Mouse (Mus musculus): ENCODE data around the gene Dbnl. TPM values are rescaled to one million over a fixed set of nuclear protein-coding genes. Genes with fewer than 3 reads are reported as not detected.

Gene Dbnl
- total RNA-seq (2021): 10 to 100 TPM; 10.7 to 14.0 TPM
- long read RNA-seq, experiment 1, transcript Dbnl-203 (13 exons, 2,001 nt): major isoform, 17 of 30 reads
- long read RNA-seq, experiment 1, transcript Dbnl-202 (13 exons, 2,295 nt): minor isoform, 9 of 30 reads
- long read RNA-seq, experiment 1, partial matches to known transcripts: 1 of 30 reads
- long read RNA-seq, experiment 1, other reads (novel, unspliced or antisense): 2 of 30 reads
- long read RNA-seq, experiment 2, transcript Dbnl-202 (13 exons, 2,295 nt): minor isoform, 8 of 27 reads
- long read RNA-seq, experiment 2, transcript Dbnl-203 (13 exons, 2,001 nt): major isoform, 12 of 27 reads
- long read RNA-seq, experiment 2, partial matches to known transcripts: 0 of 27 reads
- long read RNA-seq, experiment 2, other reads (novel, unspliced or antisense): 4 of 27 reads

- peak; percentile 89 for TF ChIP-seq CTCF (IDR thresholded peaks at IDR 0.05)
- intact Hi-C loops (cut with DNase I): loop anchor here (2.0 to 5.0 kb wide), 4 partner anchors 48 to 306 kb away; no protein-coding TSS in a partner anchor
Observed at GRCm38 (mm10) chr11:5788056-5789014, at the start of gene Dbnl. Gene Dbnl (plus strand): TSS chr11:5788488.

DNA sequence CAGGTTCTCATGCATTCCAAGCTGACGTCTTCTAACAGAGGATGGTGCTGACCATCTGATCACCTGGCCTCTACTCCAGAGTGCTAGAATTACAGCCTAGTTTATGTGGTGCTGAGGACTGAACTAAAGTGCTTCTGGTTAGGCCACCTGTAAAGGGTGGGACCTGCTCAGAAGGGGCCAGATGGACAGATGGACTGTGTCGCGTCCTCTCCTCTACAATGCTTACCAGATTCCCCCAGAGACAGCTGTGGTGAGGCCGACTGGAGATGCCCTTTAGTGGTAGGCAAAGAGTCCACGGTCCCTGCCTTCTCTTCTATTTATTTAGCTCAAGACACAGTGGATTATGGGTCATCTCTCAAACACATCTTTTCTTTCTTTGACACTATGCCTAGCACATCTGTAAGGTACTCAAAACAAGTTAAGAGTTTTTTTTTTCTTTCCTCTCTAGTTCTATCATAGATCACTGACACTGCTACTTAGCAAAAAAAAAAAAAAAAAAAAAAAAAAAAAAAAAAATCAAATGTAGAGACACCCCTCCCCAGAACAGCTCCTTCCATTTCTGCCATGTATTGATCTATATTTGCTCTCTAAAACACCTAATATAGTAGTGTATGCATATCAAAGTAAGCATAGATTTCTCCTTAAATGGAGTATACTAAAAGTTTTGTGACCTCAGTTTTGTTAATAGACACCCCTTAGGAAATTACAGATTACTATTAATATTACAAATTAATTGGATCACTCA is 49.2 kb upstream of the Dbnl start:
- intact Hi-C loops (cut with DNase I): no loop called here
- peak overlapping the region; percentile 99 for H3K27ac ChIP-seq
- peak overlapping the region; percentile 96 for H3K4me3 ChIP-seq
- TF ChIP-seq CTCF (IDR thresholded peaks at IDR 0.05): no peak
- no peak for DNase-seq

More at GRCm38 (mm10) chr11:5788056-5789014, at the start of gene Dbnl:
- H3K4me3 ChIP-seq: peak within 1 kb of the TSS; percentile 83
- DNase-seq: peak; percentile 97
- peak within 1 kb of the TSS; percentile 96 for H3K27ac ChIP-seq

- Histone ChIP-seq H3K4me3 (peak overlapping the region; percentile 96), H3K27ac (peak overlapping the region; percentile 99)
- intact Hi-C loops (cut with DNase I): loop anchor here (2.0 to 5.0 kb wide), 3 partner anchors 23 to 49 kb away; partner anchors contain the start of genes Dbnl and Urgcp
- TF ChIP-seq CTCF (IDR thresholded peaks at IDR 0.05): no peak
- peak; percentile 57 for DNase-seq
Observed at GRCm38 (mm10) chr11:5739846-5740245, 48.4 kb upstream of the Dbnl start.

DNA sequence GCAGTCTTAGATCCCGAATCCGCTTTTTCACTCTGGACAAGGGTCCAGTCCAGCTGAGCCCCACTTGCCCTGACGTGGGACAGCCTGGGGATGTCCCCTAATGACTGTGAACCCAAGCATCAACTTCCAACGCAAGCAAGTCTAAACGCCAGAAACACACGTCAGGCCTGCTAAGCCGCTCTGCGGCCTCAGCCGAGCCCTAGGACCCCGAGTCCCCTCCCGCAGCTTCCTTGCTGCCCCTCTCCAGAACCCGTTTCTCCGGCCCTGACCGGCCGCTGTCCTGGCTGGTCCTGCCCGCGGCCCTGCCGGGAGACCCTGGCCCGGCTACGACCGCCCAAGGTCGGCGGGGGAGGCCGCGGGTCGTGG is 47.7 kb upstream of the Dbnl start:
- TF ChIP-seq CTCF (IDR thresholded peaks at IDR 0.05): no peak
- peak overlapping the region; percentile 99 for H3K27ac ChIP-seq
- peak; percentile 68 for DNase-seq
- intact Hi-C loops (cut with DNase I): loop anchor here (2.0 to 5.0 kb wide), 3 partner anchors 22 to 48 kb away; partner anchors contain the start of genes Dbnl and Urgcp
- H3K4me3 ChIP-seq: peak overlapping the region; percentile 96

GRCm38 (mm10) chr11:5740965-5741627 is 47.2 kb upstream of the Dbnl start:
- intact Hi-C loops (cut with DNase I): loop anchor here (2.0 to 5.0 kb wide), 3 partner anchors 22 to 48 kb away; partner anchors contain the start of genes Dbnl and Urgcp
- peak overlapping the region; percentile 96 for H3K4me3 ChIP-seq
- TF ChIP-seq CTCF (IDR thresholded peaks at IDR 0.05): no peak; the same call in 1 of the 2 replicates
- peak overlapping the region; percentile 99 for H3K27ac ChIP-seq
- DNase-seq: peak; percentile 91

- Histone ChIP-seq H3K27ac (peak overlapping the region; percentile 99), H3K4me3 (no peak overlapping the region)
- TF ChIP-seq CTCF (IDR thresholded peaks at IDR 0.05): peak; percentile 38
- DNase-seq: no peak
- intact Hi-C loops (cut with DNase I): loop anchor here (5.0 kb wide), 1 partner anchor 35 kb away; no protein-coding TSS in a partner anchor
Observed at GRCm38 (mm10) chr11:5742106-5742505, 46.2 kb upstream of the Dbnl start.

DNA sequence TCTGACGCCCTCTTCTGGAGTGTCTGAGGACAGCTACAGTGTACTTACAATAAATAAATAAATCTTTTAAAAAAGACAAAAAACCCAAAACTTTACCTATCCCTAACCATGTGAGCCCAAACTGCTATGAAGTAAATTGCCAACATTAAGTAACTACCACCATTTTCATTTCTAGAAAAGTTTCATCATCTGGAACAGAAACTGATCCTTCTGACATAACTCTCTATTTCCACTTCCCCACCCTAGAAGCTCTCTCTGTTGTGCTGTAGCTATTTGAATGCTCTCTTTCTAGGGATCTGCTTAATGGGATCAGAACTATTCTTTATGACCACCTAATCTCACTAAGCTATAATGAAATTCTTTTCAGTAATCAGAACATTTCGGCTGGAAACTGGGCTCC is 43.3 kb upstream of the Dbnl start:
- H3K27ac ChIP-seq: no peak overlapping the region
- DNase-seq: no peak
- intact Hi-C loops (cut with DNase I): loop anchor here (5.0 kb wide), 1 partner anchor 38 kb away; no protein-coding TSS in a partner anchor
- no peak overlapping the region for H3K4me3 ChIP-seq
- 0 out of 2 replicates have a peak, but pooled peaks have one; percentile 4 for TF ChIP-seq CTCF (IDR thresholded peaks at IDR 0.05)

DNA sequence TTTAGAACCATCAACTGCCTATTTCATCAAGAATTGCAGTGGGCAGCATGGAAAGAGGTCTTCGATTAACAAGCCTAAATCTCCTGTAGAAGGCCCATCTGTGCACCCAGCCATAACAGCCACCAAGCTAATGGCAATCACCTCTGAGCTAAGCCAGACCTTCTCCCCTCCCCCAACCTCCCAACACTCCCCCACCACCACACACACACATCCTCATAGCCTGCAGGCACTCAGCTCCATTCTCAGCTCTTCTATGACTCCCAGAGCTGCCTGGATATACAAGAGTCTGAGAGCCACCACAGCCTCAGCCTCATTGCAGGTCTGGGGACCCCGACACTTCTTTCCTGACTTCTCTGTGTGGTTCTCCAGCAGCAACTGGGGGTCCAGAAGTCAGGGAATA is 34.5 kb upstream of the Dbnl start:
- Histone ChIP-seq H3K4me3 (no peak overlapping the region), H3K27ac (no peak overlapping the region)
- intact Hi-C loops (cut with DNase I): no loop called here
- DNase-seq: no peak
- TF ChIP-seq CTCF (IDR thresholded peaks at IDR 0.05): no peak

DNA sequence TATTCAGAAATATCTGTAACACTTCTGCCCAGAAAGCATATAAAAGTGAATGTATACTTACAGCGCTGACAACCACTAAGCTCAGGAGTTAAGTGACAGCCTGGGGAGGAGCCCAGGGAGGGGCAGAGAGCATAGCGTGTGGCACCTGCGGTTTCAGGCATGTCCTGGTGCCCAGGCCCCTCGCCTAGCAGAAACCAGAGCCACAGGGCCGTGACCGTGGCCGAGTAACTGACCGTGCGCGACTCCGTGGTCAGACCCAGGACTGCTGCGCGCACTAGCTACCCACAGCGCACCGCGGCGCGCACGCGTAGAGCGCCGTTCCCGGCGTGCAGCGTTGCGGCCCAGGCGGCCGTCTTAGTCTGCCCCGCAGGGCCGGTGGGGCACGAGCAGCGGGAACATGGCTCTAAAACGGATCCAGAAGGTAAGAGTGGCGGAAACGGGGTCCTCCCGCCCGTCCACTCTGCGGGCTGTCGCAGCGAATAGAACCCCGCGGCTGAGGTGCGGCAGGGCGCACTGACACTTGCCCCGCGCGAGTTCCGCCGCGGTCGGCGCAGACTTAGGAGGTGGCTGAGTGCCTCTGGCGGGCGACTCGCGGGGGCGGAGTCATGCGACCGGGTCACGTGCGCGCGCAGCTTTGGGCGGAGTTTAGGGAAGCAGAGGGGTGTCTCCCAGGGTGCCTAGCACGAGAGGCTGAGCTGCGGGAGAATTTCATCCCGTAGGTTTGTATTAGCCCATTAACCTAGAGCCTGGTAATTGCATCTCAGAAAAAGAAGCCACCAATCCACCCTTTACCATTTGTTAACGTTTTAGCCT is 26.3 kb upstream of the Dbnl start, which contains the start of gene Urgcp:
Gene Urgcp, minus strand, starts transcription at position 557 of the 813 bp plus-strand sequence.
- Histone ChIP-seq H3K4me3 (peak within 1 kb of the TSS; percentile 93), H3K27ac (peak within 1 kb of the TSS; percentile 99)
- intact Hi-C loops (cut with DNase I): loop anchor here (2.0 to 5.0 kb wide), 2 partner anchors 21 to 40 kb away; no protein-coding TSS in a partner anchor
- peak; percentile 96 for DNase-seq
- TF ChIP-seq CTCF (IDR thresholded peaks at IDR 0.05): peak; percentile 17; the same call in 1 of the 2 replicates

- DNase-seq: no peak
- TF ChIP-seq CTCF (IDR thresholded peaks at IDR 0.05): no peak
- intact Hi-C loops (cut with DNase I): loop anchor here (2.0 to 5.0 kb wide), 2 partner anchors 22 to 40 kb away; no protein-coding TSS in a partner anchor
- H3K4me3 ChIP-seq: peak overlapping the region; percentile 93
- H3K27ac ChIP-seq: peak overlapping the region; percentile 99
Observed at GRCm38 (mm10) chr11:5762633-5762982, 25.7 kb upstream of the Dbnl start.
